Mouse (Mus musculus) R1 (cell line): Measurements from ENCODE around the gene Loxl3.

Experiments used
- DNase-seq: peaks from one replicate; pipeline ENCODE4 v3.0.0-alpha.2; 2018; ENCODE audit warnings: low read depth, low spot score

Loxl3 gene

DNA sequence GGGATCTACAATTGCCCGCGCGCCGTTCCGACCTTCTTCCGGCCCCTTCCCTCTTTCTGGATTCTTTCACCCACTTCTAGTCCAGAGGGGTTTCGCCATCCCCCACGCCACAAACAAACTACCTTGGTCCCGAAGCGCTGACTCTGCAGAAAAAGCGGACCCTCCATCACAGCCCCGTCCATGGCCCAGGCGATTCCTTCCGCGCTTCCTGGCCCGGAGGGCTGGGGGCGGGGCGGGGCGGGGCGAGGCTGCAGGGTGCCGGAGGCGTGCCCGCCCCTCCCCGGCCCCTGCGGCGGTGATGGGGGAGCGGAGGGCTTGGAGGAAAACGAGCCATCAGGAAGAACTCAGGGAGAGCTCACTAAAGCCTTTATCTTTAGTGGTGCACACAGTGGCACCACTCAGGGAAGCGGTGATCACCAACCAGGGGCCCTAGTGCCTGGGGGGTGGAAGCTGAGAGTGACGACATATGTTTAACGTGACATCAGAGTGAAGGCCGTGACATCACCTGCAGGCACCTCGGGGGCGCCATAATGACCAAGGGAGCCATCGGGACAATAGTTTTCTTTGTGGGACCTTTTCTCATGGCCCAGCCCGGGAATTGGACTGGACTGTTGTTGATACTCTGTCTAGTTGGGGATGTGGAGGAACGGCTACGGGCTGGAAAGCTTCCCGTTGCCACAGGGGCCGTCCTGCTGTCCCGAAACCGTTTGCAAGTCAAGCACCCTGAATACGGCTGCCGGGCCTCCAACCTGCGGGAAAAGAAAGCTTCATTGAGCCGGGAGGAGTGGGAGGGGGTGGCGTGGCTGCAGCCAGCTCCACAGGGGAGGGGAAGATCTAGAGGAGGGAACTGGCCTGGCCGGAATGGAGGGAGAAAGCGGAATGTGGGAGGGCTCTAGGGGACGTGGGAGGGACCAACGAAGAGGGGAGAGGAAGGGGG, at the start of gene Loxl3, which contains the start of gene Dok1:
TSS of gene Loxl3 (plus strand) at position 925 of the 937 bp plus-strand sequence.
TSS of gene Dok1 (minus strand) at position 223 of the 937 bp plus-strand sequence.
- peak; percentile 90 for DNase-seq

DNA sequence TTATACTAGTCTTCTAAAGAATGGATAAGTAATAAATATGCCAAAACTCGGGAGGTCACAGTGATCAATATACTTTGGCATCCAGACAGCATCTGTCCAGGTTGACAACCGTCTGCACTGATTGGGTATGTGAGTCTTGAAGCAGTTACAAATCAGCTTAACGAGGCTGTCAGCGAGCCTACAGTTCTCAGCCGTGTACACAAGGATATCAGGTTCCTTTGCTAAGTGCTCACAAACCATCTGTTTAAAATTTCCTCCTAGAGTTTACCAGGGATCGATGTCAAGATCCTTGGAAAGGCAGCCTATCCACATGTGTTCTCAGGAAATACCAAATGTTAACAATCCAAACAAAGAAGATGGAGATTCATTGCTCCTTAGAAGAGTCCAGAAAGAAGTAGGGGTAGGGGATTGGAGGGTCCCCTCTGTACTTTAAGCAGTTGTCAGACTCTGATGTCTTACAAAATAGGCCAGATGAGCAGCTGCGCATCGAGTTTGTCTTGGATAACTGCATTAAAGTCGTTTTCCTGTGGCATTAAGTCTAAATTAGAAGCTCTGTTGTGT, 46.5 kb upstream of the Loxl3 start:
- DNase-seq, result no peak

DNA sequence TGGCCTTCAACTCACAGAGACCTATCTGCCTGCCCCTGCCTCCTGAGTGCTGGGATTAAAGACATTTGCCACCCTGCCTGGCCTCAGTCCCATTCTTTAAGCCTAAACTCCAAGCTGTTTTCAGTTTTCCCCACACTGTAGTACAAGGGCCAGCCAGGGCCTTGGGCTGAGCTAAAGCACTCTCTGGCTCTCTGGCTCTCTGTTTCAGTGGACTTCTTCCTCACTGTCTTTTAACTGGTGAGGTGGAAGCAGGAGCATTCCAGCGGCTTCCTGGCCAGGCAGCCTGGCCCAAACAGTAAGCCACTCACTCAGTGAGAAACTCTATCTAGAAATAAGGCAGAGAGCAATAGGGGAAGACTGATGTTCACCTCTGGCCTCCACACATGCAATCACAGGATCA, 40.3 kb upstream of the Loxl3 start:
- DNase-seq, result no peak

- DNase-seq, result no peak
Measured at GRCm38 (mm10) chr6:82994372-82994771, 39.6 kb upstream of the Loxl3 start.

GRCm38 (mm10) chr6:82996740-82997315, 37.1 kb upstream of the Loxl3 start:
- DNase-seq, result peak; percentile 92

DNA sequence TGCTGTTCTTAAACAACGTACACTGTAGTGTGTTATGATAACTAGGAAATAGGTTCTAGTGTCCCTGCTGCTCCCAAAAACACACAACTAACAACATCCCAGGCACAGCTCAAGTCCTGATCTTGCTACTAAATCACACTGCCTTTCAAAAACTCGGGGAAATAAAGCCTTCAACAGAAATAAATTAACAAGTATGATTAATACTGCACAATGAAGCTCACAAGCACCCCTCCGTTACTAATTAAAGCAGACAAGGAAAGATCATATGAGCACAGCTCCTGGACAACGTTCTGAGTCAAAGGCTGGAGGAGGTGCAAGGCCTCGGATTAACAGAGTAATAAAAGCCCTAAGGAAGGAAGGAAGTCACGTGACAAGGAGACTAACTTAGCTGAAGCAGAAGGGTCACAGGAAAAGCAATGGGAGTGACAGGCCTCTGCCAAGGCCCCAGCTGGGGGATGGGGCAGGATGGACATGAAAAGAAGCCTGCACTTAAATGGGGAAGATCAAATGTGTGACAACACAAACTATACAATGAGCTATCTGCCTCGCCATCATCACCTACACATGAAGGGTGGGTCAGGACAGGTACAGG, 36.4 kb upstream of the Loxl3 start:
- DNase-seq, result no peak

DNA sequence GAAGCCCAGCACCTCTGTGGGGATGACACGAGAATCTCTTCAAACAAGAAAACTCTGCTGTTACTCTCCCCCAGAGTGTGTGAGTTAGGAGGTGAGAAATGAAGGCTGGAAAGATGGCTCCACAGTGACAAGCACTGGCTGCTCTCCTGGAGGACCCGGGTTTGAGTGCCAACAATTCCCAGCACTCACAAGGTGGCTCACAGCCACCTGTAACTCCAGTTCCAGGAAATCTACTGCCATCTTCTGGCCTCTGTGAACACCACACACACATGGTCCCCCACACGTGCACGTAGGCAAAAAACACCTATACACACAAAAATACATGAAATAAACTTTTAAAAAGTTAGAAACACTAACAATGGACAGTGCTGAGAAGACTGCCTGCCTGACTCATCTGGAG, 35.6 kb upstream of the Loxl3 start:
- peak; percentile 60 for DNase-seq

GRCm38 (mm10) chr6:82999986-83000385, 34.0 kb upstream of the Loxl3 start:
- peak; percentile 11 for DNase-seq

- no peak for DNase-seq
Measured at GRCm38 (mm10) chr6:83003082-83003481, 30.9 kb upstream of the Loxl3 start.

DNA sequence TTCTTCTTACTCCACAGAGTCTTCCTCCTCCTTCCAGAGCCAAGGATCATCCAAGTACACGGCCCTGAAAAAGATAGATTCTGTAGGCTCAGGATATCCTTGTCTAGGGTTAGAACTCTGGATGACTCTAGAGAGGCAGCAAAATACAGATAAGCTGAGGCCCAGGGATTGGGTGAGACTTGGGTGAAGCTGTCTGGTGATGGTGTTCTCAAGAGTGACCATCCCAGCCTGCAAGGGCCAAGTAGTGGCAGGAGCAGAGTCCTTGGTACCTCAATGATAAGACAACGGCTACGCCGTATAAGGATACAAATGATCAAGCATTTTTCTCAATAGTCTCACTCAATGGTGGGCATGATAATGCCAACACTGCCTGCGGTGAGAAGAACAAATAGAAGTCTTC, 30.1 kb upstream of the Loxl3 start:
- no peak for DNase-seq

DNA sequence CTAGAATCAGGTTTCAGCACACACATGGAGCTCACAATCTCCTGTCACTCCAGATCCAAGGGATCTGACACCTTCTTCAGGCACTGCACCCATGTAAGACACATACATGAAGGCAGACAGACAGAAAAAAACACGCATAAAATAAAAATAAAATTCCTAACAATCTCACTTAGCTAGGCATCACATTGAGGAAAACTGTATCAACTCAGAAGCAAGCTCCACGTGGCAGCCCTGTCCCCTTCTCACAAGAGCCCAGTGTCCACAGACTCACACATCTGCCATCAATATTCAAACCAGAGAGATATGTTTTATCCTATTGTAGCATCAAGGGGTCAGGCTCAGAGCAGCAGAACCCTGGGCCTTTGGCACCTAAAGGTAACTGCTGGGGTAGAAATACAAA, 29.7 kb upstream of the Loxl3 start:
- no peak for DNase-seq

DNA sequence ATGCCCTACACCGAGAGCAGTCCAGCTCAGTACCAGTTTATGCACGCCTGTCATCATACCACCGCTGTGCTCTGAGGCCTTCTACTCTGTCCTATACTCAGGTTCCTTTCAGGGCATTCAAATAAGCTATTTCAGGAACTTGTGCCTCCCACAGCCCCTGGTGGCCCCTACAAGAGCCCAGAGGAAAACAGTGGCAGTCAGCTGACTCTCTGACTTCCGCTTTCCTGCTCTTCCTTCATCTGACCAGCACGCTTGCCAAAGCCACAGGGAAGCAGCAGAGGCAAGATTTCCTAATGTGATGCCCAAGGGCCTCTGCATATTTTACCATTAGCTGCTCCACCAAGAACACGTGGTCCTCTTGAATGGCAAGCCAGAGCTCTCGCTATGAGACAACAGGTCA, 29.1 kb upstream of the Loxl3 start:
- no peak for DNase-seq

DNA sequence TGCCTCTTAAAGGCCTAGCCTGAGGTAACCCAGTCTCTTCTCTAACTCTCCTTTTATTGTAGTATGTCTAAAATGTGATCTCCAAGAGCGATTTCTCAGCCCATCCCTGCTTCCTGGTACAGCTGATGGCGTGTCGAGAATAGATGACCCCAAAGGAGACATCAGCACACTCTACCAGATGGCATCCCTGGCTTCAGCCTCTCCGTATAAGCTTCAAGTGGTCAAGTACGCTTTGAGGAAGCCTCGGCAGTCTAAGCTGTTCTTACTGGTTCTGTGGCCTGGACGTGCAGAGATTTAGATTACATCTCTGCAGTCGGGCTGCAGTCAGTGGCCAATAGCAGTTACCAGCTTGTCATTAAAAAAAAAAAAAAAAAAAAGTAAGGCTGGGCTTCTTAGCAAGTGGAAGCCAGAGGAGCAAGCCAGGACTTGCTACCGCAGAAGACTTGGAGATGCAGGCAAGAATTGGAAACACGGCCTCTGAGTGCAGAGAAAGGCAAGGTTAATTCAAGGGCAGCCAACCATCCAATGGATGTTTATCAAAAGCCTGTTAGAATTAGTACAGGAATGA, 28.4 kb upstream of the Loxl3 start:
- no peak for DNase-seq

DNA sequence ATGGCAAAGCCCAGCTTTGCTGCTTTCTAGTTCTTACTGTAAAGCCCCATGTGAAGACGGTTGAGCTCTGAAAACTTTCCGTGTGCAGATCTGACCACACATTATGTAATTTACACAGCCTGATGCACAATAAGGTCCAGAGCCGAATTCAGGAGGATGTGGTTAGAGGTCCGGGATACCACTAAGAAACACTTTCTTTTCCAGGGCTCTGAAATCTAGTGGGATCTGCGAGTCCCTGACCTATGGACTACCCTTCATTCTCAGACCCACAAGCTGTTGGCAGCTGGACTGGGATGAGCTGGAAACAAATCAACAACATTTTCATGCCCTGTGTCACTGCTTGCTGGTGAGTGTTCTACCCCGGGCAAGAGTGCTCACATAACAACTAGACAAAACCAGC, 27.9 kb upstream of the Loxl3 start:
- no peak for DNase-seq

GRCm38 (mm10) chr6:83008659-83009058, 25.3 kb upstream of the Loxl3 start:
- DNase-seq, result no peak

DNA sequence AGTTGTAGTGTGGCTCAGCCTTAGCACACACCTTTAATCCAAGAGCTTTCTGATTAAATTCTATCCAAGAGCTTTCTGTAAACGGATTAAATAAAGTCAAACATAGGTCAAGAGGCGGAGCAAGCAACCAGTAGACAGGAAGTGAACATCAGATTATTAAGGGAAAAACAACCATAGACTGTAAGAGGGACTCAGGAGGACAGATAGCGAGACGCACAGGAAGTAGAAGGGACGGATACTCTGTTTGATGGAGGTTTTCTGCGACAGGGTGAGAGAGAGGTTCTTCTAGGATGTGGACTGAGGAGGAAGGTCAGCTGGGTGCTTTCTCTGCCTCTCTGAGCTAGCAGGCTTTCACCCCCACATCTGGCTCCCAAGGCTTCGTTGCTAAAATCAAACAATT, 24.0 kb upstream of the Loxl3 start:
- no peak for DNase-seq

DNA sequence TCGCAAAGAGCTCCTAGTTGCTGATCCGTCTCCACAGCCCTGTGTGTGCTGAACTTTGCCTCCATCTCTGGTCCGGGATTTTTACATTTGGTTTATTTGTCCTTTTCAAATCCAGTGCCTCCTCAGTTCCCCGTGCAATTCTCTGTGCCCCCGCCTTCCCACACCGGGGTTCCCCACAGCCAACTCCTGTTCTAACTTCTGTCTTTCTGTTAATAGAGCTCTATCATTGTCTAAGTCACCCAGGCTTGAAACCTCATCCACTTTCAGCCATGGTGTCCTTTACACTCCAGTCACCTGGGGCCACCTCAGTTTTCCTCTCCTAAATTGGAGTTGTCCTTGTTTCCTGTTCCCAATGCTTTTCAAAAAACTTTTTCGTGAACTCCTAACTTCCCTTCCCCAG, 22.7 kb upstream of the Loxl3 start:
- DNase-seq, result no peak

- DNase-seq, result no peak
Measured at GRCm38 (mm10) chr6:83011756-83012155, 22.2 kb upstream of the Loxl3 start.

DNA sequence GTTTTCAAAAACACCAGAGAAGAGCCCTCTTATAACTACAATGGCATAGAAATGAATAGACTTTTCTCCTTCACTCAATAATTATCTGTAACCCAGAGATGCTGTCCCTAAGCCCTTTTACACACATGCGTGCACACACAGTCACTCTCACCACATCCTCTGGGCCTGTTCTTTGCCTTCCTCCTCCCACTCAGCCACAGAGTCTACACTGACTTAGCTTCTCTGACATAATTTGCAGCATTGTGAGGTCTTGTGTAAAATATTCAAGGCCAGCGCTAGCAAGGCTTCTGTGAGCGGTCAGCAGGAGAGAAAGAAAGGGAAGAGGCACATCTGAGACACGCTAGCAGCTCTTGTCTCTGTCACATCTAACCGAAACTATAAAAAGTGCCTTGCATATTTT, 20.5 kb upstream of the Loxl3 start:
- DNase-seq, result no peak

DNA sequence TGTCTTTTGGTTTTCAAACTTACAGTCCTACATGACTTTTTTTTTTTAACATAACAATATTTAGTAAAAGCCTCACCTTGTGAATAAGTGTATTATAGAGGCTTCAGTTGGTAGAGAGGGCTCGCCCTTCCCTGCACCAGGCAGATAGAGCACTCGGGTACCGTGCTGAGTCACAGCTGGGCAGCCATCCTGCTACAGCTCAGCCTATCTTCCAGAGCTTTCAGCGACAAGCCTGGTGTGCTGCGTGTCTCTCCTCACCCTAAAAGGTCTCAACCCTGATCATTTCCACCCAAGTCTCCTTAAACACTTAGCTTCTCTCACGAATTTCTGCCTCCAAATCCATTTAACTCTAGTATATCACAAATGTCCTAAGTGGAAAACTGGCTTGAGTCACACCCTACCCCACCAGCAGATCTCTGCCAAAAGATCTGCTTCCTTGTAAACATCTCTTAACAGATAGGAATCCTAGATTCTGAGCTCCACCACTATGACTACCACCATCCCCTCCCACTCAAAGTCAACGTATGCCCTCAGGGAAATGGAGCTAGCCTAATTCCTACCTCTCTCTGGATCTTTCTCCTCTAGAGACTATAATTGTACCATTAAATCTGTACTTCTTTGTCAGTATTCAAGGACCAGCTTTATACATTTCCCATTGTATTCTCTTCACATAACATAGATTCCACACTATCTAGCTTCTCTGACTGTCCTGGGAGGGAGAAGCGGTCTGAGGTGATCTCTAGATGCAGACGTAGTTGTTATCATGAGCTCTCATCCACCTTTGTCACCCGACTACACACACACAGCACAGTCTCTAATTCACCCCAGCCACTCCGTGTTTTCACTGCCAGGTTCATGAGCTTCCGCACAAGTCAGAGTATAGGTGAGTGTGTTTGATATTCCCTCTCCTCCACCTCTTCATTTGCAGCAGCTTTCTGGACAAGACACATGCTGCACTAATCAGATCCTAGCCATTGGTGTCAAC, 19.2 kb upstream of the Loxl3 start:
- DNase-seq, result no peak

- DNase-seq, result no peak
Measured at GRCm38 (mm10) chr6:83015749-83016148, 18.2 kb upstream of the Loxl3 start.
